Mouse (Mus musculus) embryonic facial prominence, embryonic 11.5 days (tissue): ENCODE results near the gene Ints14. TPM values are rescaled to one million over a fixed set of nuclear protein-coding genes. Genes with fewer than 3 reads are reported as not detected.
A peak's percentile ranks its signal among the peaks of the same experiment; 100 is the strongest.

Experiments used
- ATAC-seq: fragments of 200-750 bp; cut with Nextera tagmentation; replicated peaks from 2 replicates; pipeline ENCODE4 v1.8.0; 2017; ENCODE audit warnings: low read depth; ENCODE audit not compliant: insufficient number of reproducible peaks, low FRiP score, low TSS enrichment
- DNase-seq: peaks from one replicate; pipeline ENCODE4 v3.0.0-alpha.2; 2015; ENCODE audit warnings: low spot score
- H3K27ac ChIP-seq: fragments of 300-500 bp; sonication (generic); replicated peaks from 2 replicates; pipeline ENCODE4 v1.5.1; 2014; ENCODE audit warnings: mild to moderate bottlenecking, low read depth, low read length, control low read depth
- H3K27me3 ChIP-seq: fragments of 300-500 bp; sonication (generic); 2 replicates; pipeline ENCODE4 v1.6.1; 2014; ENCODE audit warnings: mild to moderate bottlenecking, low read length, moderate library complexity, mixed read lengths; ENCODE audit not compliant: control insufficient read depth, insufficient read depth
- H3K36me3 ChIP-seq: fragments of 300-500 bp; sonication (generic); replicated peaks from 2 replicates; pipeline ENCODE4 v1.6.1; 2014; ENCODE audit warnings: low read depth, mild to moderate bottlenecking, low read length, moderate library complexity, mixed read lengths; ENCODE audit not compliant: control insufficient read depth, insufficient read depth
- H3K4me1 ChIP-seq: fragments of 300-500 bp; sonication (generic); 2 replicates; pipeline ENCODE4 v1.6.1; 2014; ENCODE audit warnings: low read length, mixed read lengths; ENCODE audit not compliant: control insufficient read depth, insufficient read depth
- H3K4me2 ChIP-seq: fragments of 300-500 bp; sonication (generic); 2 replicates; pipeline ENCODE4 v1.6.1; 2014; ENCODE audit warnings: low read depth, mild to moderate bottlenecking, control low read depth, low read length, moderate library complexity
- H3K4me3 ChIP-seq: fragments of 300-500 bp; sonication (generic); 2 replicates; pipeline ENCODE4 v1.5.1; 2014; ENCODE audit warnings: low read depth, low read length, control low read depth
- H3K9ac ChIP-seq: fragments of 300-500 bp; sonication (generic); replicated peaks from 2 replicates; pipeline ENCODE4 v1.6.1; 2014; ENCODE audit warnings: mild to moderate bottlenecking, control low read depth, low read length
- H3K9me3 ChIP-seq: fragments of 300-500 bp; sonication (generic); replicated peaks from 2 replicates; pipeline ENCODE4 v1.6.1; 2016; ENCODE audit warnings: mild to moderate bottlenecking, low read length, inconsistent platforms, mixed read lengths; ENCODE audit not compliant: control insufficient read depth
- WGBS: fragments of 180-500 bp; shearing (Covaris S2); extraction: QIAGEN DNeasy Blood & Tissue Kit; methylation state at CpG from one replicate; pipeline ENCODE4 v1.1.7; 2014; 5-methylcytosine and 5-hydroxymethylcytosine counted together
- polyA plus RNA-seq: library from polyadenylated mRNA; unstranded; fragments of >200 nt; fragmentation: Nextera tagmentation; extraction: Ambion mirVana; gene quantifications from 2 replicates; pipeline ENCODE4 v1.2.1, GENCODE M21; 2014

The Ints14 gene
- 77.2 and 80.5 TPM in 2 replicates for polyA plus RNA-seq

GRCm38 (mm10) chr9:64960117-64960977, at the start of gene Ints14:
Ints14 (plus strand) TSS chr9:64960905.
- ATAC-seq (peak; percentile 92), DNase-seq (peak; percentile 98)
- Histone ChIP-seq H3K27ac (peak within 1 kb of the TSS; percentile 82), H3K4me2 (peak within 1 kb of the TSS; percentile 63), H3K4me1 (no peaks in the 10 kb centered on the region), H3K9me3 (no peaks in the 10 kb centered on the region), H3K9ac (peak within 1 kb of the TSS; percentile 93), H3K27me3 (no peaks in the 10 kb centered on the region), H3K4me3 (peak within 1 kb of the TSS; percentile 80), H3K36me3 (no peaks in the 10 kb centered on the region)
- WGBS = 4% methylated on average over 29 of the region's 29 CpGs

GRCm38 (mm10) chr9:64913406-64913805, 47.3 kb upstream of the Ints14 start:
- Histone ChIP-seq H3K4me1 (no peaks in the 10 kb centered on the region), H3K9me3 (no peaks in the 10 kb centered on the region), H3K27ac (no peak overlapping the region), H3K4me2 (no peak overlapping the region), H3K9ac (no peak overlapping the region), H3K36me3 (no peaks in the 10 kb centered on the region), H3K4me3 (no peak overlapping the region), H3K27me3 (no peaks in the 10 kb centered on the region)
- WGBS = 97% methylated on average over 4 of the region's 4 CpGs
- DNase-seq (no peak), ATAC-seq (no peak)

GRCm38 (mm10) chr9:64913973-64914372, 46.7 kb upstream of the Ints14 start:
- H3K36me3 ChIP-seq = no peaks in the 10 kb centered on the region
- no peak overlapping the region for H3K27ac ChIP-seq
- 92% methylated on average over 2 of the region's 2 CpGs for WGBS
- no peak overlapping the region for H3K4me3 ChIP-seq
- H3K27me3 ChIP-seq = no peaks in the 10 kb centered on the region
- no peaks in the 10 kb centered on the region for H3K4me1 ChIP-seq
- no peak overlapping the region for H3K4me2 ChIP-seq
- no peaks in the 10 kb centered on the region for H3K9me3 ChIP-seq
- ATAC-seq = no peak
- no peak overlapping the region for H3K9ac ChIP-seq
- DNase-seq = no peak

DNA sequence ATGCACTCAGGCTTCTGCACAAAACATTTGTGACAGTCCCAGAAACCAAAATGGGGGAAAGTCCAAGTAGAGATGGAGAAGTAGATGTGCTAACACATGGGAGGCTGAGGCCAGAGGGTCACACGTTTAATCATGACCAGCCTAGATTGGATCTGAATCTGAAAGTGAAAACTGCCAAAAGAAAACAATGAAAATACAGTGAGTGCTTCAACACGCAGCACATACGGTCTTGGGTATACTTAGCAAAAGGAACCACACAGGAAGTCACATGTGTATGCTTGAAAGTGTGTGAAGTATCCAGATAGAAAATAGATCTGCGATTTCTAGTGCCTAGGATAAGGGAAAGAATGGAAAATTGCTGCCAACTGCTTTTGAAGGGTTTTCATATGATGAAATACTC, 46.1 kb upstream of the Ints14 start:
- WGBS = 83% methylated on average over 4 of the region's 4 CpGs

GRCm38 (mm10) chr9:64918560-64918959, 42.1 kb upstream of the Ints14 start:
- H3K4me2 ChIP-seq = peak overlapping the region; percentile 46
- no peaks in the 10 kb centered on the region for H3K27me3 ChIP-seq
- no peaks in the 10 kb centered on the region for H3K4me1 ChIP-seq
- H3K36me3 ChIP-seq = no peaks in the 10 kb centered on the region
- peak; percentile 78 for DNase-seq
- H3K9me3 ChIP-seq = no peaks in the 10 kb centered on the region
- H3K4me3 ChIP-seq = peak overlapping the region; percentile 29
- 28% methylated on average over 16 of the region's 16 CpGs for WGBS
- no peak overlapping the region for H3K27ac ChIP-seq
- H3K9ac ChIP-seq = peak overlapping the region; percentile 50
- no peak for ATAC-seq

More for the DNA sequence above, 46.1 kb upstream of the Ints14 start:
- Histone ChIP-seq H3K9me3 (no peaks in the 10 kb centered on the region), H3K9ac (no peak overlapping the region), H3K4me2 (no peak overlapping the region), H3K4me3 (no peak overlapping the region), H3K27ac (no peak overlapping the region), H3K36me3 (no peaks in the 10 kb centered on the region), H3K27me3 (no peaks in the 10 kb centered on the region), H3K4me1 (no peaks in the 10 kb centered on the region)
- ATAC-seq (no peak), DNase-seq (no peak)

- H3K9me3 ChIP-seq = no peaks in the 10 kb centered on the region
- H3K36me3 ChIP-seq = no peaks in the 10 kb centered on the region
- no peaks in the 10 kb centered on the region for H3K4me1 ChIP-seq
- H3K27me3 ChIP-seq = no peaks in the 10 kb centered on the region
- DNase-seq (no peak), ATAC-seq (no peak)
- WGBS = 60% methylated on average over 5 of the region's 5 CpGs
- no peak overlapping the region for H3K27ac ChIP-seq
- H3K4me3 ChIP-seq = no peak overlapping the region
- no peak overlapping the region for H3K9ac ChIP-seq
- no peak overlapping the region for H3K4me2 ChIP-seq
Measured at GRCm38 (mm10) chr9:64925771-64926170, 34.9 kb upstream of the Ints14 start.

DNA sequence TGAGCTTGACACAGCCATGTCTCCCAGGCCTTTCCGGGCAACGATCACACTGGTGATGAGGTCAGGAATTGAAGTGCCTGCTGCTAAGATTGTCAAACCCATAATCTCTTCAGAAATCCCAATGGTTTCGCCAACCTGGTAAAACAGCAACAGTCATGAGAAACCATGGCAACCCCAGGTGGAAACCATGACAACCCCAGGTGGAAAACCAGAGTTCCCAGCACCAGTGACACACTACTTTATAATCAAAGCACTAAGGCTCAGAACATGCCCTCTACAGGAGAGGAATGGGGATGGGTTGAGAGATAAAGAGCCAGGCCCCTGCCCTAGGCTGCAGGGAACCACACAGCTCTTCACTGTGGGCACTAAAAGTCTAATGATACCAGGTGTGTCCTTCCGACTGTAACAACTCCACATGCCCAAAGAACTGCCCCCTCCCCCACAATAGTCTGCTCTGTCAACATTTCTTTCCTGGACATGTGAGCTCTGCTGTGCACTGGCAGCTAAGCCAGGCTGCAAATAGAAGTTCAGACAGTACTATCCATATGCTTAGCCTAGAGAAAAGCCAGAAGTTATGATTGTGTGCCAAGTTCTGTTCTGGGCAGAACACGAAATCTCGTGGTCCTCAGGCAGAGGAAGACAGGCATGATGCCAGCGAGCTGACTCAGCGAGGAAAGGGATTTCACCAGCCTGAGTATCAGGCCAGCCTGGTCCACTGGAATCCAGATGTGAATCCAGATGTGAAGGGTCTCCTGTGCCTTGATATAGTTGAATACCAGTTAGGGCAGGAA, 34.3 kb upstream of the Ints14 start:
- Histone ChIP-seq H3K27ac (no peak overlapping the region), H3K4me3 (no peak overlapping the region), H3K36me3 (no peaks in the 10 kb centered on the region), H3K27me3 (no peaks in the 10 kb centered on the region), H3K4me1 (no peaks in the 10 kb centered on the region), H3K9me3 (no peaks in the 10 kb centered on the region), H3K4me2 (no peak overlapping the region), H3K9ac (no peak overlapping the region)
- WGBS = 86% methylated on average over 8 of the region's 8 CpGs
- ATAC-seq (no peak), DNase-seq (no peak)

- ATAC-seq (no peak), DNase-seq (no peak)
- H3K27ac ChIP-seq = no peak overlapping the region
- H3K36me3 ChIP-seq = no peaks in the 10 kb centered on the region
- H3K4me1 ChIP-seq = no peaks in the 10 kb centered on the region
- no peak overlapping the region for H3K4me2 ChIP-seq
- H3K9me3 ChIP-seq = no peaks in the 10 kb centered on the region
- no peak overlapping the region for H3K9ac ChIP-seq
- no peak overlapping the region for H3K4me3 ChIP-seq
- 75% methylated on average over 4 of the region's 4 CpGs for WGBS
- H3K27me3 ChIP-seq = no peaks in the 10 kb centered on the region
Measured at GRCm38 (mm10) chr9:64930256-64930655, 30.4 kb upstream of the Ints14 start.
